Mouse (Mus musculus): ENCODE data around the gene Itga7.
"Not testable (repeated sequence)": the region's sequence is repeated elsewhere in the genome, so short reads cannot be mapped to it uniquely, and the experiment has no call there.

The Itga7 gene

GRCm38 (mm10) chr10:128935826-128936440, 2.3 kb downstream of the Itga7 start:
- peak in 1 of 2 experiments; percentile 45 for DNase-seq

GRCm38 (mm10) chr10:128937756-128938390, 4.3 kb downstream of the Itga7 start:
- peak; percentile 60 to 69 for DNase-seq

GRCm38 (mm10) chr10:128938457-128938856, 4.8 kb downstream of the Itga7 start:
- peak; percentile 97 to 99 for DNase-seq

GRCm38 (mm10) chr10:128938974-128939373, 5.4 kb downstream of the Itga7 start:
- peak in 1 of 2 experiments; percentile 50 for DNase-seq

GRCm38 (mm10) chr10:128940475-128941061, 7.0 kb downstream of the Itga7 start:
- DNase-seq: no peak

- DNase-seq: peak; percentile 48 to 78
Observed at GRCm38 (mm10) chr10:128945675-128946074, 12.1 kb downstream of the Itga7 start.

GRCm38 (mm10) chr10:128947496-128947895, 13.9 kb downstream of the Itga7 start:
- DNase-seq: no peak

GRCm38 (mm10) chr10:128950208-128950887, 16.7 kb downstream of the Itga7 start:
- no peak for DNase-seq

- no peak for DNase-seq
Observed at GRCm38 (mm10) chr10:128958340-128958739, 24.7 kb downstream of the Itga7 start.

- no peak for DNase-seq
Observed at GRCm38 (mm10) chr10:128960142-128960541, 26.5 kb downstream of the Itga7 start.

GRCm38 (mm10) chr10:128960590-128961584, 27.3 kb downstream of the Itga7 start, which contains the start of gene Mettl7b:
Mettl7b (minus strand) TSS chr10:128960988.
- no peak for DNase-seq

- DNase-seq: no peak
Observed at GRCm38 (mm10) chr10:128964961-128965360, 31.3 kb downstream of the Itga7 start.

GRCm38 (mm10) chr10:128965871-128966270, 32.3 kb downstream of the Itga7 start:
- DNase-seq: no peak

- DNase-seq: no peak
Observed at GRCm38 (mm10) chr10:128968341-128968749, 34.7 kb downstream of the Itga7 start.

GRCm38 (mm10) chr10:128970740-128971250, 37.2 kb downstream of the Itga7 start:
- DNase-seq: no peak

- DNase-seq: no peak
Observed at GRCm38 (mm10) chr10:128972841-128973240, 39.2 kb downstream of the Itga7 start.

- DNase-seq: no peak
Observed at GRCm38 (mm10) chr10:128976395-128976794, 42.8 kb downstream of the Itga7 start.

GRCm38 (mm10) chr10:128977522-128978114, 44.0 kb downstream of the Itga7 start:
- DNase-seq: peak; percentile 74 to 77

GRCm38 (mm10) chr10:128980644-128981365, 47.2 kb downstream of the Itga7 start:
- no peak for DNase-seq

GRCm38 (mm10) chr10:128989131-128989530, 55.5 kb downstream of the Itga7 start, which contains the start of gene Olfr9:
Olfr9 (plus strand) TSS chr10:128989431.
- DNase-seq: not testable (repeated sequence)

Data from cerebellum, postnatal 14 days (tissue).